Mouse (Mus musculus): Measurements from ENCODE around the gene Gpnmb. TPM values are rescaled to one million over a fixed set of nuclear protein-coding genes. Genes with fewer than 3 reads are reported as not detected.

The Gpnmb gene
- polyA plus RNA-seq, 1 experiment from 2014 or later: 0.64 TPM

- H3K9ac ChIP-seq: no peak overlapping the region
- H3K4me1 ChIP-seq: no peaks in the 10 kb centered on the region
- no peak overlapping the region for H3K4me3 ChIP-seq
- no peak for ATAC-seq (ENCODE audit: borderline replicate concordance, extremely low read depth, low FRiP score, low TSS enrichment)
- H3K27ac ChIP-seq: no peak overlapping the region
- peaks cover 42% of the 10 kb centered on the region for H3K36me3 ChIP-seq
- no peaks in the 10 kb centered on the region for H3K9me3 ChIP-seq
- no peak overlapping the region for H3K4me2 ChIP-seq
- H3K27me3 ChIP-seq: no peaks in the 10 kb centered on the region
- WGBS: 86% methylated on average over 15 of the region's 15 CpGs
These were observed 70.6 kb downstream of the Gpnmb start for GRCm38 (mm10) chr6:49106746-49107500.

GRCm38 (mm10) chr6:49109196-49109595 is 72.8 kb downstream of the Gpnmb start:
- H3K4me2 ChIP-seq: no peak overlapping the region
- 89% methylated on average over 2 of the region's 2 CpGs for WGBS
- no peak overlapping the region for H3K9ac ChIP-seq
- H3K4me3 ChIP-seq: no peak overlapping the region
- H3K27ac ChIP-seq: no peak overlapping the region
- H3K27me3 ChIP-seq: no peaks in the 10 kb centered on the region
- no peaks in the 10 kb centered on the region for H3K9me3 ChIP-seq
- no peak for ATAC-seq (ENCODE audit: borderline replicate concordance, extremely low read depth, low FRiP score, low TSS enrichment)
- no peaks in the 10 kb centered on the region for H3K4me1 ChIP-seq
- peaks cover 32% of the 10 kb centered on the region for H3K36me3 ChIP-seq

- Histone ChIP-seq H3K9ac (no peak overlapping the region), H3K4me2 (no peak overlapping the region), H3K27me3 (no peaks in the 10 kb centered on the region), H3K27ac (no peak overlapping the region), H3K4me3 (no peak overlapping the region), H3K9me3 (no peaks in the 10 kb centered on the region), H3K36me3 (peaks cover 12% of the 10 kb centered on the region), H3K4me1 (peaks cover 8% of the 10 kb centered on the region)
- 93% methylated on average over 7 of the region's 7 CpGs for WGBS
- ATAC-seq (ENCODE audit: borderline replicate concordance, extremely low read depth, low FRiP score, low TSS enrichment): no peak
These were observed 77.5 kb downstream of the Gpnmb start for GRCm38 (mm10) chr6:49113895-49114294.

GRCm38 (mm10) chr6:49114457-49114856 is 78.1 kb downstream of the Gpnmb start:
- no peak for ATAC-seq (ENCODE audit: borderline replicate concordance, extremely low read depth, low FRiP score, low TSS enrichment)
- no peaks in the 10 kb centered on the region for H3K27me3 ChIP-seq
- H3K36me3 ChIP-seq: peaks cover 12% of the 10 kb centered on the region
- no peak overlapping the region for H3K4me2 ChIP-seq
- 84% methylated on average over 6 of the region's 6 CpGs for WGBS
- H3K4me1 ChIP-seq: peaks cover 12% of the 10 kb centered on the region
- H3K9me3 ChIP-seq: no peaks in the 10 kb centered on the region
- no peak overlapping the region for H3K4me3 ChIP-seq
- H3K9ac ChIP-seq: no peak overlapping the region
- no peak overlapping the region for H3K27ac ChIP-seq

- Histone ChIP-seq H3K27me3 (no peaks in the 10 kb centered on the region), H3K4me1 (peaks cover 22% of the 10 kb centered on the region), H3K36me3 (peaks cover 12% of the 10 kb centered on the region), H3K27ac (no peak overlapping the region), H3K4me2 (no peak overlapping the region), H3K9ac (no peak overlapping the region), H3K4me3 (no peak overlapping the region), H3K9me3 (no peaks in the 10 kb centered on the region)
- no peak for ATAC-seq (ENCODE audit: borderline replicate concordance, extremely low read depth, low FRiP score, low TSS enrichment)
- 77% methylated on average over 5 of the region's 5 CpGs for WGBS
These were observed 79.2 kb downstream of the Gpnmb start for GRCm38 (mm10) chr6:49115550-49115949.

GRCm38 (mm10) chr6:49116241-49116640 is 79.9 kb downstream of the Gpnmb start:
- Histone ChIP-seq H3K36me3 (peaks cover 12% of the 10 kb centered on the region), H3K27me3 (no peaks in the 10 kb centered on the region), H3K4me1 (peaks cover 23% of the 10 kb centered on the region), H3K4me2 (no peak overlapping the region), H3K9ac (no peak overlapping the region), H3K27ac (no peak overlapping the region), H3K4me3 (no peak overlapping the region), H3K9me3 (no peaks in the 10 kb centered on the region)
- ATAC-seq (ENCODE audit: borderline replicate concordance, extremely low read depth, low FRiP score, low TSS enrichment): no peak
- 88% methylated on average over 8 of the region's 8 CpGs for WGBS

- peak overlapping the region; percentile 17; the same call in 1 of the 2 replicates for H3K4me2 ChIP-seq
- no peaks in the 10 kb centered on the region for H3K9me3 ChIP-seq
- peak; percentile 75 for ATAC-seq (ENCODE audit: borderline replicate concordance, extremely low read depth, low FRiP score, low TSS enrichment)
- H3K27me3 ChIP-seq: no peaks in the 10 kb centered on the region
- H3K27ac ChIP-seq: peak overlapping the region; percentile 65
- 54% methylated on average over 8 of the region's 8 CpGs for WGBS
- H3K36me3 ChIP-seq: peaks cover 16% of the 10 kb centered on the region
- H3K9ac ChIP-seq: no peak overlapping the region
- H3K4me3 ChIP-seq: no peak overlapping the region
- peaks cover 23% of the 10 kb centered on the region for H3K4me1 ChIP-seq
These were observed 82.1 kb downstream of the Gpnmb start for GRCm38 (mm10) chr6:49118446-49118845.

- H3K27ac ChIP-seq: peak overlapping the region; percentile 74
- H3K4me1 ChIP-seq: peaks cover 23% of the 10 kb centered on the region
- H3K36me3 ChIP-seq: peaks cover 16% of the 10 kb centered on the region
- no peak overlapping the region for H3K4me2 ChIP-seq
- H3K9me3 ChIP-seq: no peaks in the 10 kb centered on the region
- no peaks in the 10 kb centered on the region for H3K27me3 ChIP-seq
- WGBS: 50% methylated on average over 1 of the region's 1 CpGs
- no peak overlapping the region for H3K9ac ChIP-seq
- peak; percentile 74; the same call in 1 of the 2 replicates for ATAC-seq (ENCODE audit: borderline replicate concordance, extremely low read depth, low FRiP score, low TSS enrichment)
- no peak overlapping the region for H3K4me3 ChIP-seq
These were observed 83.3 kb downstream of the Gpnmb start for GRCm38 (mm10) chr6:49119462-49120135.

- ATAC-seq (ENCODE audit: borderline replicate concordance, extremely low read depth, low FRiP score, low TSS enrichment): no peak
- 80% methylated on average over 3 of the region's 3 CpGs for WGBS
- Histone ChIP-seq H3K9ac (no peak overlapping the region), H3K4me3 (no peak overlapping the region), H3K4me2 (no peak overlapping the region), H3K36me3 (peaks cover 11% of the 10 kb centered on the region), H3K4me1 (peaks cover 23% of the 10 kb centered on the region), H3K9me3 (no peaks in the 10 kb centered on the region), H3K27me3 (no peaks in the 10 kb centered on the region), H3K27ac (peak overlapping the region; percentile 74)
These were observed 84.0 kb downstream of the Gpnmb start for GRCm38 (mm10) chr6:49120370-49120769.

Other genes with a start within 250 kb of the Gpnmb start
- 226 and 227 TPM in 2 replicates for gene Tmem176a, start 195.6 kb upstream of the Gpnmb start, polyA plus RNA-seq (2015; fragmentation: Nextera tagmentation; extraction: Ambion mirVana)
- gene Tmem176b, start 195.1 kb upstream of the Gpnmb start, polyA plus RNA-seq (2015; fragmentation: Nextera tagmentation; extraction: Ambion mirVana): 425 and 442 TPM in 2 replicates
- 0.11 TPM in 1 of 2 replicates, not detected in the other for gene Aoc1, start 163.7 kb upstream of the Gpnmb start, polyA plus RNA-seq (2015; fragmentation: Nextera tagmentation; extraction: Ambion mirVana)
- gene 1600015I10Rik, start 106.7 kb upstream of the Gpnmb start, polyA plus RNA-seq (2015; fragmentation: Nextera tagmentation; extraction: Ambion mirVana): not detected in 2 replicates
- gene Doxl2, start 61.6 kb upstream of the Gpnmb start, polyA plus RNA-seq (2015; fragmentation: Nextera tagmentation; extraction: Ambion mirVana): not detected in 2 replicates
- not detected in 2 replicates for gene Svs1, start 49.7 kb upstream of the Gpnmb start, polyA plus RNA-seq (2015; fragmentation: Nextera tagmentation; extraction: Ambion mirVana)
- gene Malsu1, start 37.2 kb downstream of the Gpnmb start, polyA plus RNA-seq (2015; fragmentation: Nextera tagmentation; extraction: Ambion mirVana): 64.1 and 65.6 TPM in 2 replicates
- 46.5 and 50.5 TPM in 2 replicates for gene Igf2bp3, start 178.4 kb downstream of the Gpnmb start, polyA plus RNA-seq (2015; fragmentation: Nextera tagmentation; extraction: Ambion mirVana)
- gene Tra2a, start 227.5 kb downstream of the Gpnmb start, polyA plus RNA-seq (2015; fragmentation: Nextera tagmentation; extraction: Ambion mirVana): 113 TPM in 2 replicates

Measured in lung, embryonic 15.5 days (tissue).